ENCODE assay signal across 10 mouse cellular contexts in genomic region chr2:49272295-49272967, GRCm38 (mm10).
DNase-seq lines count a peak whose midpoint lies in the region; ATAC-seq lines count a peak whose summit lies in the region.
"Had no signal": no experiment of that assay in that cellular context is flagged by ENCODE, and none has a peak within 500 bp of the region (broad histone marks: within the 10 kb centered on the region; RNA-seq: fewer than 3 reads in every experiment).

No protein-coding gene starts in this region.

- H3K4me2 ChIP-seq in hindbrain, embryonic 13.5 days, result peak overlapping the region; percentile 38
- no peak overlapping the region for H3K4me2 ChIP-seq in midbrain, embryonic 16.5 days (ENCODE audit: low read length)

- no peak overlapping the region for H3K4me3 ChIP-seq in embryonic facial prominence, embryonic 10.5 days
- no peak overlapping the region for H3K4me3 ChIP-seq in hindbrain, embryonic 13.5 days
- H3K4me3 ChIP-seq in midbrain, embryonic 16.5 days (ENCODE audit: low read depth, low read length), result no peak overlapping the region

- no peaks in the 10 kb centered on the region for H3K36me3 ChIP-seq in embryonic facial prominence, embryonic 10.5 days (replicated peaks)
- peaks cover 13% of the 10 kb centered on the region for H3K36me3 ChIP-seq in hindbrain, embryonic 13.5 days
- no peaks in the 10 kb centered on the region for H3K36me3 ChIP-seq in midbrain, embryonic 16.5 days (ENCODE audit: control insufficient read depth, insufficient read depth, low read length)

- H3K27me3 ChIP-seq in embryonic facial prominence, embryonic 10.5 days (replicated peaks; ENCODE audit: low read depth, poor library complexity, severe bottlenecking), result no peaks in the 10 kb centered on the region
- no peaks in the 10 kb centered on the region for H3K27me3 ChIP-seq in hindbrain, embryonic 13.5 days
- H3K27me3 ChIP-seq in midbrain, embryonic 16.5 days (ENCODE audit: control insufficient read depth, insufficient read depth, low read depth, low read length), result no peaks in the 10 kb centered on the region

- H3K4me1 ChIP-seq in embryonic facial prominence, embryonic 10.5 days, result peaks cover 7% of the 10 kb centered on the region
- H3K4me1 ChIP-seq in hindbrain, embryonic 13.5 days (replicated peaks), result peaks cover 10% of the 10 kb centered on the region
- peaks cover 5% of the 10 kb centered on the region; the same call in 1 of the 2 replicates for H3K4me1 ChIP-seq in midbrain, embryonic 16.5 days (ENCODE audit: control insufficient read depth, insufficient read depth, low read length)

- no peak overlapping the region for H3K27ac ChIP-seq in embryonic facial prominence, embryonic 10.5 days (replicated peaks)
- peak overlapping the region; percentile 36 for H3K27ac ChIP-seq in hindbrain, embryonic 13.5 days
- no peak overlapping the region for H3K27ac ChIP-seq in midbrain, embryonic 16.5 days (ENCODE audit: low read length)
- H3K27ac ChIP-seq: liver, embryonic 14.5 days had no signal

- no peaks in the 10 kb centered on the region for H3K9me3 ChIP-seq in embryonic facial prominence, embryonic 10.5 days
- H3K9me3 ChIP-seq in hindbrain, embryonic 13.5 days, result no peaks in the 10 kb centered on the region
- no peaks in the 10 kb centered on the region for H3K9me3 ChIP-seq in midbrain, embryonic 16.5 days (replicated peaks; ENCODE audit: control insufficient read depth, low read length, poor library complexity, severe bottlenecking)

- WGBS in embryonic facial prominence, embryonic 10.5 days, result 37% methylated on average over 11 of the region's 11 CpGs
- WGBS in hindbrain, embryonic 13.5 days, result 15% methylated on average over 11 of the region's 11 CpGs
- 16% methylated on average over 11 of the region's 11 CpGs for WGBS in midbrain, embryonic 16.5 days

- ATAC-seq in hindbrain, embryonic 13.5 days (ENCODE audit: low FRiP score), result peak; percentile 93
- ATAC-seq in midbrain, embryonic 16.5 days, result peak; percentile 86

- peak; percentile 49 for DNase-seq in R1 (ENCODE audit: low read depth, low spot score)
- peak; percentile 45 for DNase-seq in embryonic facial prominence, embryonic 10.5 days (ENCODE audit: low spot score)
- no peak for DNase-seq in layer of hippocampus, postnatal 36 days
- no peak for DNase-seq in spleen, postnatal 10 days (ENCODE audit: low spot score in 2 of 2)
- DNase-seq in left cerebral cortex, postnatal 10 days (ENCODE audit: extremely low spot score in 1 of 2, low spot score in 2 of 2), result no peak
- DNase-seq: cerebellum, adult 8-10 months; heart, postnatal 10 days had no signal

- H3K9ac ChIP-seq in hindbrain, embryonic 13.5 days, result no peak overlapping the region
- no peak overlapping the region for H3K9ac ChIP-seq in midbrain, embryonic 16.5 days (ENCODE audit: low read depth, low read length)
- H3K9ac ChIP-seq: liver, embryonic 14.5 days had no signal

- intact Hi-C loops in left cerebral cortex, postnatal 10 days (cut with DNase I), result no loop called here

Comparison
In these comparisons a context has a peak if more than half of its experiments do, and no peak if none do; other contexts are left out.
1. DNase-seq: peak in R1 (single experiment) and embryonic facial prominence, embryonic 10.5 days (single experiment); none in layer of hippocampus, postnatal 36 days (0 of 2), spleen, postnatal 10 days (0 of 2) and left cerebral cortex, postnatal 10 days (0 of 2).